Mouse (Mus musculus): ENCODE data around the gene Nop2.

GRCm38 (mm10) chr6:125090341-125091085, 41.2 kb upstream of the Nop2 start:
- TF ChIP-seq USF1 (IDR thresholded peaks at IDR 0.05; ENCODE audit: low read depth) (no peak), E2F4 (IDR thresholded peaks at IDR 0.05; ENCODE audit: insufficient read depth) (no peak), MYOG (IDR thresholded peaks at IDR 0.05; ENCODE audit: control insufficient read depth in 1 of 3, insufficient read depth in 1 of 3, insufficient read length in 2 of 3, low read depth in 2 of 3) (no peak), TCF3 (IDR thresholded peaks at IDR 0.05; ENCODE audit: insufficient read length, low read depth) (no peak), POLR2A (IDR thresholded peaks at IDR 0.05; ENCODE audit: insufficient read length, low read depth) (no peak), MAX (IDR thresholded peaks at IDR 0.05; ENCODE audit: low read depth) (no peak), MYOD1 (IDR thresholded peaks at IDR 0.05; ENCODE audit: control insufficient read depth in 1 of 3, insufficient read length in 2 of 3, low read depth in 2 of 3) (no peak), REST (IDR thresholded peaks at IDR 0.05; ENCODE audit: insufficient read depth, insufficient read length) (no peak), POLR2AphosphoS2 (IDR thresholded peaks at IDR 0.05; ENCODE audit: insufficient read length, low read depth) (no peak), SRF (IDR thresholded peaks at IDR 0.05; ENCODE audit: control insufficient read depth, insufficient read length, low read depth) (no peak), TCF12 (IDR thresholded peaks at IDR 0.05; ENCODE audit: insufficient read depth, poor library complexity, severe bottlenecking) (no peak), CEBPB (IDR thresholded peaks at IDR 0.05; ENCODE audit: insufficient read depth, poor library complexity, severe bottlenecking) (no peak)

Measured in myocyte (in vitro differentiated cells).